Mouse (Mus musculus) neural tube, embryonic 15.5 days (tissue): ENCODE data around the gene Pde4d. TPM values are rescaled to one million over a fixed set of nuclear protein-coding genes. Genes with fewer than 3 reads are reported as not detected.

Experiments
- ATAC-seq: fragments of 200-750 bp; cut with Nextera tagmentation; 2 replicates; pipeline ENCODE4 v1.8.0; 2017; ENCODE audit warnings: mild to moderate bottlenecking, moderate TSS enrichment, moderate library complexity; ENCODE audit not compliant: low FRiP score
- H3K27ac ChIP-seq: fragments of 300-500 bp; sonication (generic); replicated peaks from 2 replicates; pipeline ENCODE4 v1.5.1; 2015; ENCODE audit warnings: mild to moderate bottlenecking, inconsistent platforms
- H3K27me3 ChIP-seq: fragments of 300-500 bp; sonication (generic); replicated peaks from 2 replicates; pipeline ENCODE4 v1.6.1; 2015; ENCODE audit warnings: inconsistent platforms
- H3K36me3 ChIP-seq: fragments of 300-500 bp; sonication (generic); 2 replicates; pipeline ENCODE4 v1.6.1; 2015; ENCODE audit warnings: inconsistent platforms
- H3K4me1 ChIP-seq: fragments of 300-500 bp; sonication (generic); 2 replicates; pipeline ENCODE4 v1.6.1; 2015; ENCODE audit warnings: inconsistent platforms
- H3K4me2 ChIP-seq: fragments of 300-500 bp; sonication (generic); 2 replicates; pipeline ENCODE4 v1.6.1; 2015; ENCODE audit warnings: inconsistent platforms, mild to moderate bottlenecking, moderate library complexity
- H3K4me3 ChIP-seq: fragments of 300-500 bp; sonication (generic); replicated peaks from 2 replicates; pipeline ENCODE4 v1.5.1; 2015; ENCODE audit warnings: mild to moderate bottlenecking, inconsistent platforms
- H3K9ac ChIP-seq: fragments of 300-500 bp; sonication (generic); replicated peaks from 2 replicates; pipeline ENCODE4 v1.6.1; 2015; ENCODE audit warnings: mild to moderate bottlenecking, inconsistent platforms
- H3K9me3 ChIP-seq: fragments of 300-500 bp; sonication (generic); replicated peaks from 2 replicates; pipeline ENCODE4 v1.6.1; 2016; ENCODE audit warnings: inconsistent platforms
- WGBS: fragments of 180-500 bp; shearing (Covaris S2); methylation state at CpG from one replicate; pipeline ENCODE4 v1.1.7; 2015; ENCODE audit warnings: mixed read lengths; 5-methylcytosine and 5-hydroxymethylcytosine counted together
- polyA plus RNA-seq: library from polyadenylated mRNA; unstranded; fragments of >200 nt; fragmentation: Nextera tagmentation; extraction: Ambion mirVana; gene quantifications from 2 replicates; pipeline ENCODE4 v1.2.1, GENCODE M21; 2015

Gene Pde4d
- polyA plus RNA-seq, 1 experiment from 2014 or later = 20.7 TPM

GRCm38 (mm10) chr13:109547006-109547587 is 1097.3 kb downstream of the Pde4d start:
- H3K9me3 ChIP-seq = no peaks in the 10 kb centered on the region
- H3K4me2 ChIP-seq = no peak overlapping the region
- 89% methylated on average over 10 of the region's 10 CpGs for WGBS
- H3K9ac ChIP-seq = no peak overlapping the region
- no peak for ATAC-seq
- no peak overlapping the region for H3K27ac ChIP-seq
- no peaks in the 10 kb centered on the region for H3K36me3 ChIP-seq
- no peak overlapping the region for H3K4me3 ChIP-seq
- no peaks in the 10 kb centered on the region for H3K27me3 ChIP-seq
- peaks cover 16% of the 10 kb centered on the region; the same call in 1 of the 2 replicates for H3K4me1 ChIP-seq

GRCm38 (mm10) chr13:109547700-109548099 is 1098.0 kb downstream of the Pde4d start:
- H3K4me3 ChIP-seq = no peak overlapping the region
- 37% methylated on average over 6 of the region's 6 CpGs for WGBS
- ATAC-seq = 0 out of 2 replicates have a peak, but pooled peaks have one; percentile 25

GRCm38 (mm10) chr13:109548263-109548662 is 1098.5 kb downstream of the Pde4d start:
- Histone ChIP-seq H3K4me1 (peaks cover 16% of the 10 kb centered on the region; the same call in 1 of the 2 replicates), H3K27ac (no peak overlapping the region), H3K36me3 (no peaks in the 10 kb centered on the region), H3K4me2 (no peak overlapping the region), H3K9ac (no peak overlapping the region), H3K4me3 (no peak overlapping the region), H3K27me3 (no peaks in the 10 kb centered on the region), H3K9me3 (no peaks in the 10 kb centered on the region)
- WGBS = 68% methylated on average over 5 of the region's 5 CpGs
- ATAC-seq = no peak

More at GRCm38 (mm10) chr13:109547700-109548099, 1098.0 kb downstream of the Pde4d start:
- no peak overlapping the region for H3K9ac ChIP-seq
- H3K9me3 ChIP-seq = no peaks in the 10 kb centered on the region
- no peak overlapping the region for H3K4me2 ChIP-seq
- peaks cover 16% of the 10 kb centered on the region; the same call in 1 of the 2 replicates for H3K4me1 ChIP-seq
- no peaks in the 10 kb centered on the region for H3K36me3 ChIP-seq
- H3K27me3 ChIP-seq = no peaks in the 10 kb centered on the region
- H3K27ac ChIP-seq = no peak overlapping the region

- 65% methylated on average over 11 of the region's 11 CpGs for WGBS
- no peaks in the 10 kb centered on the region for H3K36me3 ChIP-seq
- H3K9ac ChIP-seq = no peak overlapping the region
- H3K9me3 ChIP-seq = no peaks in the 10 kb centered on the region
- H3K4me2 ChIP-seq = no peak overlapping the region
- ATAC-seq = no peak
- H3K27ac ChIP-seq = peak overlapping the region; percentile 30; the same call in 1 of the 2 replicates
- H3K4me1 ChIP-seq = peaks cover 16% of the 10 kb centered on the region; the same call in 1 of the 2 replicates
- no peak overlapping the region for H3K4me3 ChIP-seq
- no peaks in the 10 kb centered on the region for H3K27me3 ChIP-seq
These were observed 1099.2 kb downstream of the Pde4d start for GRCm38 (mm10) chr13:109548771-109549555.

- WGBS = 85% methylated on average over 3 of the region's 3 CpGs
- Histone ChIP-seq H3K4me1 (peaks cover 7% of the 10 kb centered on the region; the same call in 1 of the 2 replicates), H3K27me3 (no peaks in the 10 kb centered on the region), H3K36me3 (no peaks in the 10 kb centered on the region), H3K4me2 (no peak overlapping the region), H3K9me3 (no peaks in the 10 kb centered on the region), H3K27ac (no peak overlapping the region), H3K4me3 (no peak overlapping the region), H3K9ac (no peak overlapping the region)
- ATAC-seq = no peak
These were observed 1102.1 kb downstream of the Pde4d start for GRCm38 (mm10) chr13:109551836-109552235.

GRCm38 (mm10) chr13:109555513-109555912 is 1105.8 kb downstream of the Pde4d start:
- 86% methylated on average over 5 of the region's 5 CpGs for WGBS
- no peaks in the 10 kb centered on the region for H3K9me3 ChIP-seq

GRCm38 (mm10) chr13:109556853-109557252 is 1107.1 kb downstream of the Pde4d start:
- H3K9ac ChIP-seq = no peak overlapping the region
- no peak for ATAC-seq
- WGBS = 90% methylated on average over 4 of the region's 4 CpGs

More at GRCm38 (mm10) chr13:109555513-109555912, 1105.8 kb downstream of the Pde4d start:
- no peak overlapping the region for H3K4me2 ChIP-seq
- ATAC-seq = no peak
- no peaks in the 10 kb centered on the region for H3K36me3 ChIP-seq
- no peak overlapping the region for H3K9ac ChIP-seq
- peaks cover 6% of the 10 kb centered on the region; the same call in 1 of the 2 replicates for H3K4me1 ChIP-seq
- H3K4me3 ChIP-seq = no peak overlapping the region
- H3K27ac ChIP-seq = no peak overlapping the region
- H3K27me3 ChIP-seq = no peaks in the 10 kb centered on the region

GRCm38 (mm10) chr13:109558341-109559257 is 1108.9 kb downstream of the Pde4d start:
- Histone ChIP-seq H3K27ac (no peak overlapping the region), H3K4me2 (no peak overlapping the region), H3K4me1 (peaks cover 6% of the 10 kb centered on the region; the same call in 1 of the 2 replicates), H3K27me3 (no peaks in the 10 kb centered on the region), H3K9ac (no peak overlapping the region), H3K36me3 (no peaks in the 10 kb centered on the region), H3K4me3 (no peak overlapping the region), H3K9me3 (no peaks in the 10 kb centered on the region)
- 71% methylated on average over 12 of the region's 12 CpGs for WGBS
- peak; percentile 21 for ATAC-seq

More at GRCm38 (mm10) chr13:109556853-109557252, 1107.1 kb downstream of the Pde4d start:
- Histone ChIP-seq H3K4me2 (no peak overlapping the region), H3K27ac (no peak overlapping the region), H3K9me3 (no peaks in the 10 kb centered on the region), H3K4me3 (no peak overlapping the region), H3K36me3 (no peaks in the 10 kb centered on the region), H3K27me3 (no peaks in the 10 kb centered on the region), H3K4me1 (peaks cover 6% of the 10 kb centered on the region; the same call in 1 of the 2 replicates)

GRCm38 (mm10) chr13:109560261-109560660 is 1110.5 kb downstream of the Pde4d start:
- no peak for ATAC-seq
- 86% methylated on average over 4 of the region's 4 CpGs for WGBS
- Histone ChIP-seq H3K36me3 (no peaks in the 10 kb centered on the region), H3K27ac (no peak overlapping the region), H3K4me2 (no peak overlapping the region), H3K27me3 (no peaks in the 10 kb centered on the region), H3K4me3 (no peak overlapping the region), H3K4me1 (peaks cover 6% of the 10 kb centered on the region; the same call in 1 of the 2 replicates), H3K9me3 (no peaks in the 10 kb centered on the region), H3K9ac (no peak overlapping the region)

- Histone ChIP-seq H3K4me1 (0 out of 2 replicates have a peak, but pooled peaks cover 2% of the 10 kb centered on the region), H3K36me3 (no peaks in the 10 kb centered on the region), H3K27ac (peak overlapping the region; percentile 61), H3K4me3 (no peak overlapping the region), H3K4me2 (peak overlapping the region; percentile 33), H3K9ac (no peak overlapping the region), H3K27me3 (no peaks in the 10 kb centered on the region), H3K9me3 (no peaks in the 10 kb centered on the region)
- 59% methylated on average over 20 of the region's 20 CpGs for WGBS
- peak; percentile 60; the same call in 1 of the 2 replicates for ATAC-seq
These were observed 1119.1 kb downstream of the Pde4d start for GRCm38 (mm10) chr13:109568638-109569468.
